Mouse (Mus musculus): ENCODE measurements around the gene C1s2.
"Not testable (repeated sequence)": the region's sequence is repeated elsewhere in the genome, so short reads cannot be mapped to it uniquely, and the experiment has no call there.

Gene C1s2

DNA sequence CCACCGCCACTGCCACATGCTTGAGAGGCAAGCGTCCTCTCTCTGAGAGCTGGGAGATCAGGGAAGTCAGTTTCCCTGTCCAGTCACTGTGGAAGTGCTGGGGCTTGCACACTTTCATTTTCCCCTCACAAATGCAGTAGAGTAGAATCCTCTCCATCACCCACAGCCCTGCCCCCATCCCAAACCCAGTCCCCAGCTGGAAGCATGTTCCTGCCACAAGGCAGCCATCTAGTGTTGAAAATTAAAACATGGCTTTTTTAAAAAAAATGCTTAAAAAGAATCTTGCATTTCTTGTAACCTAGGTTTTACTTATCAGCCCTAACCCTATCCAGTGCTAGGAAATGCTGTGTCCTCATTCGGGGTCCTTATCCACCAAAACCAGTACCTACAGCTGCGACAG, 4.2 kb upstream of the C1s2 start:
- DNase-seq (ENCODE audit: inconsistent ontology term), result peak; percentile 36

DNA sequence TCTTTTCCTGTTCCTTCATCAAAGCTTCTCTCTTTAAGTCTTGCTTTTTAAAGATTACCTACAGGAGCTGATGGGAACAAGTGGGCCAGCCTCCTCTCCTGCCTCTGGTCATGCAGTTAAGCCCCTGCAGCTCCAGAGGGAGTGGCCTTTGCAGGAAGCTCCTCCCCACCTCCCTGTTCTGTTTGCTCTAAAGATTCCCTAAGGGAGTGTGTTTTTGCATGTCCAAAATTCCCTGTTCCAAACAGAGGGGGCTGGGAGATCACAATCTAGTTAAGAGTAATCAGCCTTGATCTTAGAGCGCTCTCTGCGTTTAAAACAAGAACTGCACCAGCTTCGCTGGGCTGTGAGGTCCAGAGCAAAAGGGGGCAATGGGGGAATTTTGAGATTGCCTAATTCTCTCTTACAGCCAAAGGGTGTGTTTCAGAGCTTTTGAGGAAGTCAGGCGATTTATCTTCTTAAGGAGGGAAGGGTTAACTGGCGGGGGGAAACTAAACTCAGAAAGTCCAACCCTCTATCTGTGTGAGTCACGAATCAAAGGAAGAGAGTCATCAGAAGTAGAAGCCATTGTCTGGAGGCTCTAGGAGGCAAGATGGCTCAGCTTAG, 1.1 kb upstream of the C1s2 start:
- not testable (repeated sequence) for DNase-seq (ENCODE audit: inconsistent ontology term)

DNA sequence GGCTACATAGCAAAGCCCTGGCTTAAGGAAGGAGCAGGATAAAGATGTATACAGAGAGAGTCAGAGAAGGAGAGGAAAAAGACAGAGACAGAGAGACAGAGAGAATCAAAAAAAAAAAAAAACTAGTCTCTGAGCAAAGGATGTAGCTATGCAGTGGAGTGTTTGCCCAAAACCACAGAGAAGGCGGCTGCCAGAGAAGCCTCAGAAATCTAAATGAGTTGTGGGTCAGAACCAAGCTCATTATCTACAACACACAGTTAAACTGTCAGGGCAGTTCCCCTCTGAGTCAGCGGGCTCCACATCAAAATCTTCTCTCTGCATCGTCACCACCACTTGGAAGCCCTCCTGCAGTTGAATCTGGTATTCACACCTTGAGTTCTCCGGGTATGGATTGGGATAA, 5.1 kb downstream of the C1s2 start:
- peak; percentile 76 for DNase-seq (ENCODE audit: inconsistent ontology term)

- DNase-seq (ENCODE audit: inconsistent ontology term), result not testable (repeated sequence)
Measured at GRCm38 (mm10) chr6:124626184-124626583, 9.7 kb downstream of the C1s2 start.

GRCm38 (mm10) chr6:124625612-124626011, 10.3 kb downstream of the C1s2 start:
- DNase-seq (ENCODE audit: inconsistent ontology term), result no peak

GRCm38 (mm10) chr6:124602031-124602430, 33.9 kb downstream of the C1s2 start:
- DNase-seq (ENCODE audit: inconsistent ontology term), result no peak

GRCm38 (mm10) chr6:124593121-124593520, 42.8 kb downstream of the C1s2 start:
- DNase-seq (ENCODE audit: inconsistent ontology term), result no peak

- peak; percentile 16 for DNase-seq (ENCODE audit: inconsistent ontology term)
Measured at GRCm38 (mm10) chr6:124592186-124592700, 43.6 kb downstream of the C1s2 start.

GRCm38 (mm10) chr6:124588771-124589170, 47.1 kb downstream of the C1s2 start:
- DNase-seq (ENCODE audit: inconsistent ontology term), result peak; percentile 50

DNA sequence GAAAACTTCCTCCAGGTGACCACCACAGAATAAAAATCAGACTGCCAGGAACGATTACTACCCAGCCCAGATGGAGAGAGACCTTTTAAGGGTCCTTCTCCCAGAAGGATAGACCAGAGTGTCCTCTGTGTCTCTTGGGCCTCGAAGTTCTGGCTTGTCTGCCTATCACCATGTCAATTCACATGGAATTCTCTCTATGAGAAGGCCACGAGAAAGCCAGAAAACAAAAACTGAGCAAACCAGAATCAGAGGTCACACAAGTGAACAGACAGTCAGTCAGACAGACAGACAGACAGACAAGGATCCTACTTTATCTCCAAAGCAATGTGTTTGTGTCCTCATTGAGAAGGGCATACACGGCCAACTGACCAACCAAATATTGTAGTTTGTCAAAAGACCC, 49.6 kb downstream of the C1s2 start:
- no peak for DNase-seq (ENCODE audit: inconsistent ontology term)

DNA sequence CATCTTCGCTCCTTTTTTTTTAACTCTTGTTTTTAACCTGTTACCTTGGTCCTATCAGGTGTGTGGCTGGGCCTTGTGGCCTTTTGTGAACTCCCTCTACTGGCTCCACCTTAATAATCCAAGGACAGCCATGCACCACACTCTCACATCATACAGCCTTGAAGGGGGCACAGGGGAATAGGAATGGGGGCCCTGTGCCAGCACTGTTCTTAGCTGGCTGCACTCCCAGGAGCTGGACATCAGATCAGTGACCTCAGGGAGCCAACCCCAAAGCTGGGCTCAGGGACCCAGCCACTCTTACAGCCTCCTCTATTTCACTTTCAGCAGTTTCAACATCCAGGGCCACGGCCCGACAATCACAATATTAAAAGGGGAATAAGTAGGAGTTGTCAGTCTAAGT, 50.1 kb downstream of the C1s2 start:
- DNase-seq (ENCODE audit: inconsistent ontology term), result no peak

DNA sequence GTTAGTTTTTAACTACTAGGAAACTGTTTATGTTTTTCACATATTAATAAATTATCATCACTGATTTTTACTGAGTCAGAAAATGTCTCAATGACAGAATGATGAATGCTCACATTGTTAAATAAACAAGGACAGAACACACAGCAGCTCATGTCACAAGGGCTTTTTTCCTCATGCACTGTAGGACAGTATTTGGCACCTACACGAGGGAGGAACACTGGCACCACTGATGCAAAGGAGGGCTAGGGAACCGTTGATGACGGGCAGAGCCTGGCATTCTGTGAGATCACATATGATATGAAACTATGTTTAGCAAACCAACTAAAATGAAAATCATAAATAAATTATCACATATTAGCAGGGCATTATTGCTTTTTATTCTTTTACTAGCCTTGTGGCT, 51.0 kb downstream of the C1s2 start:
- DNase-seq (ENCODE audit: inconsistent ontology term), result no peak

DNA sequence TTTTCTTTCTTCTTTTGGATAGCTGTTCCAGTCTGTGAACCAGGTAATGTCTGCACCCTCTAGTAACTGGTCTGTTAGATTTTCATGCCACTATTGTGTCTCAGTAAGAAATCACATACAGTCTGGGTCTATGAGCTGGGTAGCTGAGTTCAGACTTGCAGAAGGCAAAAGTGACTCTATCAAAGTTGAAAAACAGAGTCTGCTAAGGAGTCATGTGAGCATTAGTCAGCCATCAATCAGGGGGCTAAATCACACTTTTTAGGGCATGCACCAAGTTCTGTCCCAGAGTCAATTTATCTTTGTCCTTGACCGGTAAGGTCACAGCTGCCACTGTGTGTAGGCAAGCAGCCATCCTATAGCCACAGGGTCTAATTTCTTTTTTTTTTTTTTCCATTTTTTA, 53.7 kb downstream of the C1s2 start:
- DNase-seq (ENCODE audit: inconsistent ontology term), result no peak

GRCm38 (mm10) chr6:124580155-124580554, 55.7 kb downstream of the C1s2 start:
- DNase-seq (ENCODE audit: inconsistent ontology term), result not testable (repeated sequence)

- DNase-seq (ENCODE audit: inconsistent ontology term), result not testable (repeated sequence)
Measured at GRCm38 (mm10) chr6:124575155-124575678, 60.7 kb downstream of the C1s2 start.
